Mouse (Mus musculus) lung, adult 2 months (tissue): ENCODE results near the gene Tagap. TPM values are rescaled to one million over a fixed set of nuclear protein-coding genes. Genes with fewer than 3 reads are reported as not detected.
"Not testable (repeated sequence)": the region's sequence is repeated elsewhere in the genome, so short reads cannot be mapped to it uniquely, and the experiment has no call there.

Experiments used
- DNase-seq: peaks from one replicate; pipeline ENCODE4 v3.0.0; 2022
- H3K4me1 ChIP-seq: fragments of 200-500 bp; 2 replicates; pipeline ENCODE4 v1.6.1; 2011; ENCODE audit warnings: low read length; ENCODE audit not compliant: control insufficient read depth, insufficient read depth
- H3K4me3 ChIP-seq: fragments of 200-500 bp; replicated peaks from 2 replicates; pipeline ENCODE3; 2011; ENCODE audit warnings: low read depth, mild to moderate bottlenecking, control low read depth, low read length; ENCODE audit errors: extremely low read depth
- WGBS: fragments of 180-500 bp; shearing (Covaris S2); methylation state at CpG from one replicate; pipeline ENCODE4 v1.1.7; 2018; 5-methylcytosine and 5-hydroxymethylcytosine counted together
- polyA plus RNA-seq: library from polyadenylated mRNA; depleted of rRNA; stranded (reverse); fragments of >200 nt; gene quantifications from 2 replicates; pipeline ENCODE4 v1.2.3, GENCODE M21; 2012; rRNA removed

Tagap gene
- polyA plus RNA-seq, 1 experiment = 3.5 TPM

- DNase-seq, H3K4me1 ChIP-seq, H3K4me3 ChIP-seq: not testable (repeated sequence)
- whole genome bisulfite sequencing = 48% methylated on average over 2 of the region's 6 CpGs
Measured at GRCm38 (mm10) chr17:7969782-7970181, 44.0 kb downstream of the Tagap start.

GRCm38 (mm10) chr17:7983484-7983883 lies 57.7 kb downstream of the Tagap start:
- not testable (repeated sequence) for H3K4me1 ChIP-seq, DNase-seq, H3K4me3 ChIP-seq
- 93% methylated on average over 1 of the region's 2 CpGs for WGBS

Other genes with a start within 250 kb of the Tagap start
- gene Fndc1, start 98.7 kb upstream of the Tagap start, polyA plus RNA-seq = 16.5 and 17.0 TPM in 2 replicates
- gene Rsph3a, start 19.6 kb downstream of the Tagap start, polyA plus RNA-seq = 76.2 and 115 TPM in 2 replicates
- gene Gm49673, start 221.8 kb downstream of the Tagap start, polyA plus RNA-seq = 1.7 and 2.9 TPM in 2 replicates
- 50.1 and 50.6 TPM in 2 replicates for gene Rnaset2a, start 222.1 kb downstream of the Tagap start, polyA plus RNA-seq
- gene Fgfr1op, start 239.5 kb downstream of the Tagap start, polyA plus RNA-seq = 1.7 and 3.4 TPM in 2 replicates